Mouse (Mus musculus) megakaryocyte, embryonic 14.5 days (primary cell): ENCODE measurements around the gene Gm13090.

Experiments used
- FLI1 ChIP-seq: IDR thresholded peaks from 2 replicates; pipeline ENCODE4 v1.6.1; 2012; ENCODE audit warnings: low read length, inconsistent platforms, mixed read lengths
- GATA1 ChIP-seq: IDR thresholded peaks from 3 replicates; pipeline ENCODE4 v1.6.1; 2012; ENCODE audit warnings: mixed read lengths, low read length, inconsistent platforms, borderline replicate concordance

DNA sequence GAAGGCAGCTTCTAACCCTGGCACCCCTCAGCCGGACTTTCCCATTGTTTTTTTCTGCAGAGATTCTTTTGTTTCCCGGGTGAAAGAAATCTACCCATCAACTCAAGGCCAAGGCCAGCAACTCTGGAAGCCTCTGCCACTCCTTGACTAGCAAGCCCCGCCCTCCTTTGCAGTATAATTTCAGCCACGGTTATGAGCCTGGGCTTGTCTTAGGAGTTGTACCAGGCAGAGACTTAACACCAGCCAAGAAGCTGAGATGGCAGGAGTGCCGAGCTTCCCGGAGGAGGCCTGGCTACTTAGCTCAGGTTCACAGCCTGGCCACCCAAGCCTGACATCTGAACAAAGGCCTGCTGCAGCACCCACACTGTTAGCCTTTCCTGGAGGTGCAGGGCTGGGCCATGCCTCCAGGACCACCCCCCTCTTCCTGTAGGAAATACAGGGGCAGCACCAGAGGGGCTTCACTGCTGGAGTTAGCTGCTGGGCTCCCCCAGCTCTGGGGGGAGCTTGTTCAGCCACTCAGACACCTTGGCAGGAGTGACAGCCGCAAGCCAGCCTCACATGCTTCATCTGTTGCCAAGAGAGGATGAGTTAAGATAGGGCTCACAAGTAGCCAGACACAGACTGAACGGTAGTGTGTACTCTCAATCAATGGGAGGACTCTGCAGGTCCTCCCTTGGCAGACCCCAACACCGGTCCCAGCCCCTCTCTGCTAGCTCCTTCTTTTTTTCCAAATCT, 41.6 kb downstream of the Gm13090 start:
- TF ChIP-seq GATA1, result no peak
- no peak for TF ChIP-seq FLI1
